Mouse (Mus musculus) erythroblast, embryonic 14.5 days (primary cell): ENCODE results near the gene Apom. TPM values are rescaled to one million over a fixed set of nuclear protein-coding genes. Genes with fewer than 3 reads are reported as not detected.

Experiments
- H3K27me3 ChIP-seq: 2 replicates; pipeline ENCODE4 v1.6.1; 2012; ENCODE audit warnings: inconsistent platforms; ENCODE audit not compliant: control insufficient read depth
- H3K36me3 ChIP-seq: 2 replicates; pipeline ENCODE4 v1.6.1; 2012; ENCODE audit warnings: mild to moderate bottlenecking, inconsistent platforms; ENCODE audit not compliant: control insufficient read depth
- H3K4me1 ChIP-seq: 2 replicates; pipeline ENCODE4 v1.6.1; 2012; ENCODE audit warnings: inconsistent platforms; ENCODE audit not compliant: control insufficient read depth
- H3K4me3 ChIP-seq: replicated peaks from 2 replicates; pipeline ENCODE3; 2012; ENCODE audit warnings: moderate library complexity, mild to moderate bottlenecking, inconsistent platforms
- H3K9me3 ChIP-seq: 2 replicates; pipeline ENCODE4 v1.6.1; 2012; ENCODE audit warnings: low read length, inconsistent platforms, mixed read lengths; ENCODE audit not compliant: control insufficient read depth
- GATA1 ChIP-seq: IDR thresholded peaks from 2 replicates; pipeline ENCODE4 v1.6.1; 2012; ENCODE audit warnings: low read length, inconsistent platforms, mixed read lengths
- TAL1 ChIP-seq: IDR thresholded peaks from 3 replicates; pipeline ENCODE4 v1.6.1; 2012; ENCODE audit warnings: low read length, inconsistent platforms, mixed read lengths
- polyA plus RNA-seq: library from polyadenylated mRNA; stranded (reverse); fragments of >175 nt; gene quantifications from 2 replicates; pipeline ENCODE4 v1.2.3, GENCODE M21; 2012

Gene Apom
- polyA plus RNA-seq, 1 experiment = 0.10 TPM

GRCm38 (mm10) chr17:35162121-35162520 is 30.3 kb upstream of the Apom start:
- Histone ChIP-seq H3K36me3 (peaks cover 59% of the 10 kb centered on the region), H3K4me3 (peak overlapping the region; percentile 94), H3K27me3 (no peaks in the 10 kb centered on the region), H3K4me1 (peaks cover 43% of the 10 kb centered on the region), H3K9me3 (no peaks in the 10 kb centered on the region)
- no peak for TF ChIP-seq GATA1
- no peak for TF ChIP-seq TAL1

DNA sequence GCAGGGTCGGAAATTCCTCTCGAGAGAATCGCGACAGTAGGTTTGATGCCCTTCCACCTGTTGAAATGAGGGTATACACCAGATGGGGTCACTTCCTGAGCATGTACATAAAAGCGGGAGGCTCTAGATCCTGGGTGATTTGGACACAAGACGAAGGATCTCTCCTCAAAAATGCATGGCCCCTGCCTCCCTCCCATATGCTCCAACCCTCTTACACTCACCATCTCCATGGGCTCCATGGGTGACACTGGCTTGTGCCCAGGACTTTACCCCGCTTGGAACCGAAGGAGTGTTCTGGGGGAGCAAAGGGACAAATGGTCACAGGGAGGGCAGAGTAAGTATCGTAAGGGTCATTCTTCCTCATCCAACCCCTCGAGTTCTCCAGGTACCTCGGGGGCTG is 29.6 kb upstream of the Apom start:
- Histone ChIP-seq H3K4me1 (peaks cover 40% of the 10 kb centered on the region), H3K4me3 (no peak overlapping the region), H3K27me3 (no peaks in the 10 kb centered on the region), H3K9me3 (no peaks in the 10 kb centered on the region), H3K36me3 (peaks cover 66% of the 10 kb centered on the region)
- TF ChIP-seq GATA1 (no peak), TAL1 (no peak)

DNA sequence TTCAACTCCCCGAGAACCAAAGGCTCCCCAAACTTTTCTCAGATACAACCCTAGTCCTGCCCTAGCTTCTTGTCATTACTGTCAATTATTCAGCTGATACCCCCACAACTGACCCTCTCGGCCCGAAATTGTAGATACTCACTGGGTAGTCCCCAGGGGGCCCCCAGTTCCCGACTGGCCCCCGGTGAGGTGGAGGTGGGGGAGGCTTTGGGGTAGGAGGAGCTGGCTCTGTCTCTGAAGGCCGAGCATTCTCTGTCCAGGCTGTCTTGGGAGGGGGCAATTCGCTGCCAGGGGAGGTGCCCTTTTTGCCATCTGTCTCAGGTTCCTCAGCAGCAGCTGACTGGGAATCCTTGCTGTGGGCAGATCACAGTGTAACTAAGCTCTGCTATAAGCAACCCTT is 27.8 kb upstream of the Apom start:
- peaks cover 84% of the 10 kb centered on the region for H3K36me3 ChIP-seq
- TF ChIP-seq GATA1 (no peak), TAL1 (no peak)

DNA sequence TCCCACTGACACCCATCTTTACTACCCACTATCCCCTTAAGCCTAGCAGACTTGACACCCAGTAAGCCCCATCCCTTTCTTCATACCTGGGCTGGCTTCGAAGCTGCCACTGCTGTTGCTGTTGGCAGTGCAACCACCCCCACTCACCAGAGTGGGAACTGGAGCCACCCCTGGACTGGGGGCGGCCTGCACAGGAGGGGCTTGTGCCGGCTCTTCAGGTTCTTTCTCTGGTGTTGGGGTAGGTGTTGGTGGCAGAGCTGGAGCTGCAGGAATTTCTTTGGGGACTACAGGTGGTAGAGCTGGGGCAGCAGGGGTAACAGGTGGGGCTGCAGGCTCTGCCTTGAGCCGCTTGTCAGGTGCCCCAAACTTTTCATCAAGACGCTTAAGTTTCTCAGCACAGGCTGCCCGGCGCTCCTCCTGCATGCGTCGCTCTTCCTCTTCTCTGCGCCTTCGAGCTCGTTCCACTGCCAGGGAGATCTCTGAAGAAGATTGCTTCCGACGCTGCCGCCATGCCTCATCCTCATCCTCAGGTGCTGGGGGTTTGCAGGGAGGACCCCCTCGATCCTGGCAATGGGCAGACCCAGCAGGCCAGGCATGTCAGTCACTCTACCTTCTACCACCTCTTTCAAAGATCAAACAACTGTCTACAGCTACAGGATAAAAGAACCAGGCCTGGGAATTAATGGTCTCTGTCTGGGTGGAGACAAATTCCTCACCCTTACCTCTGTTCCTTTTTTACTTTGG is 27.2 kb upstream of the Apom start:
- H3K4me1 ChIP-seq = peaks cover 23% of the 10 kb centered on the region
- H3K27me3 ChIP-seq = no peaks in the 10 kb centered on the region
- H3K36me3 ChIP-seq = peaks cover 90% of the 10 kb centered on the region
- H3K9me3 ChIP-seq = no peaks in the 10 kb centered on the region
- H3K4me3 ChIP-seq = no peak overlapping the region
- no peak for TF ChIP-seq GATA1
- TF ChIP-seq TAL1 = no peak

More for the DNA sequence above, 27.8 kb upstream of the Apom start:
- Histone ChIP-seq H3K27me3 (no peaks in the 10 kb centered on the region), H3K4me3 (no peak overlapping the region), H3K4me1 (peaks cover 25% of the 10 kb centered on the region), H3K9me3 (no peaks in the 10 kb centered on the region)

GRCm38 (mm10) chr17:35157661-35158175 is 25.9 kb upstream of the Apom start:
- Histone ChIP-seq H3K9me3 (no peaks in the 10 kb centered on the region), H3K27me3 (no peaks in the 10 kb centered on the region), H3K4me1 (peaks cover 10% of the 10 kb centered on the region), H3K36me3 (peaks cover 100% of the 10 kb centered on the region), H3K4me3 (no peak overlapping the region)
- TF ChIP-seq GATA1 = no peak
- no peak for TF ChIP-seq TAL1

DNA sequence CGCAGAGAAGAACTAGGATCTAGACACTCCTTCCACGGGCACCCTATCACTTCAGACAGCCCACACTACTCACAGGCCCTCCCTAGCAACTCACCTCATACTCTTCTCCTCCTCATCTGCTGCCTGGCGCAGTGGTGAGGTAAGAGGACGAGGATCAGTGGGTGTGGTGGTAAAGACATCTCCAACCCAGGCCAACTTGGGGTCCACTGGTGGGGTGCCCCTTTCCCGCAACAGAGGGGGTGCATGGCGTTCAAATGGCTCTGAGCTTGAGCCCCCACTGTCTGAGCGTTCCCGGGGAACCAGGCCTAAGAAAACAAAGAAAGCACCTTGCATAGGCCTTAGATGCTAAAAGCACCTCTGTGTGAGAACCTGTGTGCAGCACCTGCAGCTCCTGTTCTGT is 25.4 kb upstream of the Apom start:
- peaks cover 8% of the 10 kb centered on the region for H3K4me1 ChIP-seq

GRCm38 (mm10) chr17:35156461-35157200 is 24.8 kb upstream of the Apom start:
- Histone ChIP-seq H3K9me3 (no peaks in the 10 kb centered on the region), H3K27me3 (no peaks in the 10 kb centered on the region), H3K4me3 (no peak overlapping the region), H3K4me1 (peaks cover 6% of the 10 kb centered on the region), H3K36me3 (peaks cover 100% of the 10 kb centered on the region)
- no peak for TF ChIP-seq TAL1
- no peak for TF ChIP-seq GATA1

More for the DNA sequence above, 25.4 kb upstream of the Apom start:
- H3K36me3 ChIP-seq = peaks cover 100% of the 10 kb centered on the region
- H3K4me3 ChIP-seq = no peak overlapping the region
- no peaks in the 10 kb centered on the region for H3K9me3 ChIP-seq
- no peaks in the 10 kb centered on the region for H3K27me3 ChIP-seq
- TF ChIP-seq TAL1 = no peak
- TF ChIP-seq GATA1 = no peak

GRCm38 (mm10) chr17:35155451-35155850 is 23.6 kb upstream of the Apom start:
- Histone ChIP-seq H3K9me3 (no peaks in the 10 kb centered on the region), H3K36me3 (peaks cover 99% of the 10 kb centered on the region), H3K4me1 (peaks cover 13% of the 10 kb centered on the region), H3K27me3 (no peaks in the 10 kb centered on the region), H3K4me3 (no peak overlapping the region)
- TF ChIP-seq GATA1 (no peak), TAL1 (no peak)

- Histone ChIP-seq H3K27me3 (no peaks in the 10 kb centered on the region), H3K9me3 (no peaks in the 10 kb centered on the region), H3K36me3 (peaks cover 99% of the 10 kb centered on the region), H3K4me1 (peaks cover 18% of the 10 kb centered on the region), H3K4me3 (no peak overlapping the region)
- TF ChIP-seq TAL1 (no peak), GATA1 (no peak)
Measured at GRCm38 (mm10) chr17:35154616-35155015, 22.8 kb upstream of the Apom start.
